Mouse (Mus musculus): ENCODE measurements around the gene Tmem30a. TPM values are rescaled to one million over a fixed set of nuclear protein-coding genes. Genes with fewer than 3 reads are reported as not detected.
A peak's percentile ranks its signal among the peaks of the same experiment; 100 is the strongest.

Gene Tmem30a
- polyA plus RNA-seq, 1 experiment from 2014 or later: 80.0 TPM

GRCm38 (mm10) chr9:79784934-79785793 is 8.1 kb downstream of the Tmem30a start:
- Histone ChIP-seq H3K36me3 (peaks cover 2% of the 10 kb centered on the region; the same call in 1 of the 2 replicates), H3K4me3 (no peak overlapping the region), H3K4me1 (peaks cover 19% of the 10 kb centered on the region), H3K27ac (replicated peaks) (no peak overlapping the region), H3K4me2 (no peak overlapping the region), H3K9ac (no peak overlapping the region), H3K27me3 (replicated peaks) (no peaks in the 10 kb centered on the region), H3K9me3 (no peaks in the 10 kb centered on the region)
- 87% methylated on average over 2 of the region's 2 CpGs for WGBS
- no peak for ATAC-seq (ENCODE audit: extremely low read depth, insufficient number of reproducible peaks, low FRiP score, low TSS enrichment)

GRCm38 (mm10) chr9:79784439-79784838 is 8.9 kb downstream of the Tmem30a start:
- Histone ChIP-seq H3K27me3 (replicated peaks) (no peaks in the 10 kb centered on the region), H3K4me2 (no peak overlapping the region), H3K9ac (no peak overlapping the region), H3K36me3 (peaks cover 2% of the 10 kb centered on the region; the same call in 1 of the 2 replicates), H3K4me3 (no peak overlapping the region), H3K9me3 (no peaks in the 10 kb centered on the region), H3K27ac (replicated peaks) (no peak overlapping the region), H3K4me1 (peaks cover 15% of the 10 kb centered on the region)
- ATAC-seq (ENCODE audit: extremely low read depth, insufficient number of reproducible peaks, low FRiP score, low TSS enrichment): no peak
- 66% methylated on average over 3 of the region's 3 CpGs for WGBS

GRCm38 (mm10) chr9:79779354-79779753 is 14.0 kb downstream of the Tmem30a start:
- Histone ChIP-seq H3K4me3 (no peak overlapping the region), H3K36me3 (peaks cover 15% of the 10 kb centered on the region), H3K9ac (no peak overlapping the region), H3K27me3 (replicated peaks) (no peaks in the 10 kb centered on the region), H3K4me1 (no peaks in the 10 kb centered on the region), H3K9me3 (no peaks in the 10 kb centered on the region), H3K4me2 (no peak overlapping the region), H3K27ac (replicated peaks) (no peak overlapping the region)
- WGBS: 65% methylated on average over 2 of the region's 2 CpGs
- no peak for ATAC-seq (ENCODE audit: extremely low read depth, insufficient number of reproducible peaks, low FRiP score, low TSS enrichment)

- Histone ChIP-seq H3K9ac (no peak overlapping the region), H3K4me3 (no peak overlapping the region), H3K9me3 (no peaks in the 10 kb centered on the region), H3K27me3 (replicated peaks) (no peaks in the 10 kb centered on the region), H3K27ac (replicated peaks) (no peak overlapping the region), H3K36me3 (peaks cover 25% of the 10 kb centered on the region), H3K4me2 (no peak overlapping the region), H3K4me1 (no peaks in the 10 kb centered on the region)
- 83% methylated on average over 5 of the region's 5 CpGs for WGBS
- ATAC-seq (ENCODE audit: extremely low read depth, insufficient number of reproducible peaks, low FRiP score, low TSS enrichment): no peak
These were observed 26.2 kb downstream of the Tmem30a start for GRCm38 (mm10) chr9:79766991-79767545.

GRCm38 (mm10) chr9:79765329-79765728 is 28.0 kb downstream of the Tmem30a start:
- 77% methylated on average over 4 of the region's 4 CpGs for whole genome bisulfite sequencing
- peaks cover 3% of the 10 kb centered on the region; the same call in 1 of the 2 replicates for H3K4me1 ChIP-seq
- no peak overlapping the region for H3K4me3 ChIP-seq
- ATAC-seq (ENCODE audit: extremely low read depth, insufficient number of reproducible peaks, low FRiP score, low TSS enrichment): no peak
- H3K9ac ChIP-seq: no peak overlapping the region
- no peaks in the 10 kb centered on the region for H3K9me3 ChIP-seq
- no peaks in the 10 kb centered on the region for H3K27me3 ChIP-seq (replicated peaks)
- H3K27ac ChIP-seq (replicated peaks): no peak overlapping the region
- peaks cover 10% of the 10 kb centered on the region for H3K36me3 ChIP-seq
- H3K4me2 ChIP-seq: no peak overlapping the region

- Histone ChIP-seq H3K4me1 (peaks cover 18% of the 10 kb centered on the region), H3K36me3 (peaks cover 11% of the 10 kb centered on the region), H3K9me3 (no peaks in the 10 kb centered on the region), H3K9ac (no peak overlapping the region), H3K4me3 (no peak overlapping the region), H3K27me3 (replicated peaks) (no peaks in the 10 kb centered on the region), H3K4me2 (no peak overlapping the region), H3K27ac (replicated peaks) (no peak overlapping the region)
- 74% methylated on average over 6 of the region's 6 CpGs for WGBS
- no peak for ATAC-seq (ENCODE audit: extremely low read depth, insufficient number of reproducible peaks, low FRiP score, low TSS enrichment)
These were observed 30.8 kb downstream of the Tmem30a start for GRCm38 (mm10) chr9:79762519-79762918.

GRCm38 (mm10) chr9:79760076-79760475 is 33.2 kb downstream of the Tmem30a start:
- ATAC-seq (ENCODE audit: extremely low read depth, insufficient number of reproducible peaks, low FRiP score, low TSS enrichment): no peak
- Histone ChIP-seq H3K9me3 (no peaks in the 10 kb centered on the region), H3K36me3 (peaks cover 34% of the 10 kb centered on the region), H3K4me1 (peaks cover 23% of the 10 kb centered on the region), H3K4me3 (peak overlapping the region; percentile 90), H3K4me2 (peak overlapping the region; percentile 90), H3K27me3 (replicated peaks) (no peaks in the 10 kb centered on the region), H3K27ac (replicated peaks) (peak overlapping the region; percentile 97), H3K9ac (peak overlapping the region; percentile 96)
- 8% methylated on average over 14 of the region's 14 CpGs for WGBS

- peak within 1 kb of the TSS; percentile 97 for H3K27ac ChIP-seq (replicated peaks)
- H3K4me2 ChIP-seq: peak within 1 kb of the TSS; percentile 90
- peaks cover 23% of the 10 kb centered on the region for H3K4me1 ChIP-seq
- no peaks in the 10 kb centered on the region for H3K27me3 ChIP-seq (replicated peaks)
- no peaks in the 10 kb centered on the region for H3K9me3 ChIP-seq
- H3K4me3 ChIP-seq: peak within 1 kb of the TSS; percentile 90
- under 1% methylated on average over 49 of the region's 49 CpGs for WGBS
- ATAC-seq (ENCODE audit: extremely low read depth, insufficient number of reproducible peaks, low FRiP score, low TSS enrichment): peak; percentile 94
- peaks cover 34% of the 10 kb centered on the region for H3K36me3 ChIP-seq
- peak within 1 kb of the TSS; percentile 96 for H3K9ac ChIP-seq
These were observed 33.8 kb downstream of the Tmem30a start, which contains the start of gene Cox7a2 for GRCm38 (mm10) chr9:79759385-79760005. Gene Cox7a2 (minus strand): TSS chr9:79759878.

- Histone ChIP-seq H3K4me1 (peaks cover 19% of the 10 kb centered on the region), H3K27me3 (replicated peaks) (no peaks in the 10 kb centered on the region), H3K36me3 (peaks cover 63% of the 10 kb centered on the region), H3K4me2 (no peak overlapping the region), H3K9ac (no peak overlapping the region), H3K9me3 (no peaks in the 10 kb centered on the region), H3K27ac (replicated peaks) (no peak overlapping the region), H3K4me3 (no peak overlapping the region)
- 94% methylated on average over 4 of the region's 4 CpGs for WGBS
- ATAC-seq (ENCODE audit: extremely low read depth, insufficient number of reproducible peaks, low FRiP score, low TSS enrichment): no peak
These were observed 38.0 kb downstream of the Tmem30a start for GRCm38 (mm10) chr9:79755311-79755710.

- Histone ChIP-seq H3K4me1 (no peaks in the 10 kb centered on the region), H3K9ac (no peak overlapping the region), H3K27me3 (replicated peaks) (no peaks in the 10 kb centered on the region), H3K36me3 (peaks cover 54% of the 10 kb centered on the region), H3K4me3 (no peak overlapping the region), H3K4me2 (no peak overlapping the region), H3K27ac (replicated peaks) (no peak overlapping the region), H3K9me3 (no peaks in the 10 kb centered on the region)
- no peak for ATAC-seq (ENCODE audit: extremely low read depth, insufficient number of reproducible peaks, low FRiP score, low TSS enrichment)
- WGBS: 76% methylated on average over 8 of the region's 8 CpGs
These were observed 41.5 kb downstream of the Tmem30a start for GRCm38 (mm10) chr9:79751846-79752245.

- no peak overlapping the region for H3K4me2 ChIP-seq
- no peaks in the 10 kb centered on the region for H3K9me3 ChIP-seq
- H3K4me1 ChIP-seq: no peaks in the 10 kb centered on the region
- no peak overlapping the region for H3K27ac ChIP-seq (replicated peaks)
- 46% methylated on average over 7 of the region's 7 CpGs for WGBS
- no peak overlapping the region for H3K9ac ChIP-seq
- H3K36me3 ChIP-seq: peaks cover 43% of the 10 kb centered on the region
- H3K27me3 ChIP-seq (replicated peaks): no peaks in the 10 kb centered on the region
- ATAC-seq (ENCODE audit: extremely low read depth, insufficient number of reproducible peaks, low FRiP score, low TSS enrichment): no peak
- no peak overlapping the region for H3K4me3 ChIP-seq
These were observed 42.6 kb downstream of the Tmem30a start for GRCm38 (mm10) chr9:79750709-79751108.
